Mouse (Mus musculus): Measurements from ENCODE around the gene Ccdc170. TPM values are rescaled to one million over a fixed set of nuclear protein-coding genes. Genes with fewer than 3 reads are reported as not detected.
"Not testable (repeated sequence)": the region's sequence is repeated elsewhere in the genome, so short reads cannot be mapped to it uniquely, and the experiment has no call there.

The Ccdc170 gene
- 1 to 10 TPM in 1 of 2 experiments, under 1 TPM in 1; 0.31 to 1.0 TPM for total RNA-seq (2021)

- peak; percentile 16 to 37 for DNase-seq
- intact Hi-C loops (cut with DNase I): no loop called here
Measured at GRCm38 (mm10) chr10:4482355-4482754, at the start of gene Ccdc170. Gene Ccdc170, plus strand, starts transcription at chr10:4482502.

DNA sequence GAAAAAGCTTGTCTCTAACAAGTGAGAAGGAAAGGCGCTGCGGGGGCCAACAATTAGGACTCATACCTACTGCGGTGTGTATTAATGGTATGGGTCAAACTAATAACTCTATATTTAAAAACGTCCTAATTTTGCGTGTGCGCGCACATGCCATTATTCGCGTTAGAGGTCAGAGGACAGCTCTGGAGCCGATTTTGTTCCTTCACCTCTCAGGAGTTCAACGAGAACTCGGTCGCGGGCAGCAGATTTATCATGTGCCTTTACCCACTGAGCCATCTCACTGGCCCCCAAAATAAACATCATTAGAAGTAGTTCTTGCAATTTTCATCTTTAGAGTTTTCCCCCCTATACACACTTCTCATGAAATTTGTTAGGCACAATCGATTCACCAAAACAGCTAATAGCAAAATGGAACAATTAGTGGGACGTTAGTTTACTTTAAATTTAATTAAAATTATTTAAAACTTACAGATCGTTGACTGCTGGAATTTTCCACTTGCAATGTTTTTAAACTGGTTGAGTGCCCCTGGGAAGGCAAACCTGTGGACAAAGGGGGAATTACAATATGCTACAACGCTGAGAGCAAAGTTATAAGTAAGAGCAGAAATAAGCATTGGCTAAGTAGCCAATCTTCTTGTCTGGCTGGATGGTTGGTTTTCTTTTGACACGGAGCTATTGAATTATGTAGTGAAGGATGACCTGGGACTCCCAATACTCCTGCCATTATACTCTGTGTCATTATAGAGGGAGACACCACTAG, 49.1 kb upstream of the Ccdc170 start:
- intact Hi-C loops (cut with DNase I): loop anchor here (10.0 kb wide), 1 partner anchor 732 kb away; no protein-coding TSS in a partner anchor
- DNase-seq: no peak

DNA sequence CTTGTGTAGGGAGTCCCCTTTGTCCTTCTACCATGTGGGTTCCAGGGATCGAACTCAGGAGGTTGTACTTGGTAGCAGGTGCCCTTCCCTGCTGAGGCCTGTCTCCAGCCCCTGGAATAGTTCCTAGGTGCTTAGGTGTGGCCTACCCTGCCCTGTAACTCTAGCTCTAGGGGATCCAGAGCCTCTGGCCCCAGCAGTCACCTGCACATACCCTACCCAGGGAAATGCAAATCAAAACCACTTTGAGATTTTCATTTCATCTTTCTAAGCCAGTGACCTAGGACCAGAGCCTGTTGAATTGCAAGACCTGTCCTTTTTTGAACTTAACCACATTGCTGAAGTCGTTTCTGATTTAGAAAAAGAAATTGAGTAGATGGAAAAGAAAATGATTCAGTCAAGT, 48.4 kb upstream of the Ccdc170 start:
- intact Hi-C loops (cut with DNase I): loop anchor here (10.0 kb wide), 1 partner anchor 731 kb away; no protein-coding TSS in a partner anchor

GRCm38 (mm10) chr10:4435416-4435815, 46.9 kb upstream of the Ccdc170 start:
- no peak for DNase-seq
- intact Hi-C loops (cut with DNase I): loop anchor here (10.0 kb wide), 1 partner anchor 729 kb away; no protein-coding TSS in a partner anchor

More for the DNA sequence above, 48.4 kb upstream of the Ccdc170 start:
- DNase-seq: not testable (repeated sequence)

GRCm38 (mm10) chr10:4456409-4456808, 25.9 kb upstream of the Ccdc170 start:
- intact Hi-C loops (cut with DNase I): no loop called here
- no peak for DNase-seq

DNA sequence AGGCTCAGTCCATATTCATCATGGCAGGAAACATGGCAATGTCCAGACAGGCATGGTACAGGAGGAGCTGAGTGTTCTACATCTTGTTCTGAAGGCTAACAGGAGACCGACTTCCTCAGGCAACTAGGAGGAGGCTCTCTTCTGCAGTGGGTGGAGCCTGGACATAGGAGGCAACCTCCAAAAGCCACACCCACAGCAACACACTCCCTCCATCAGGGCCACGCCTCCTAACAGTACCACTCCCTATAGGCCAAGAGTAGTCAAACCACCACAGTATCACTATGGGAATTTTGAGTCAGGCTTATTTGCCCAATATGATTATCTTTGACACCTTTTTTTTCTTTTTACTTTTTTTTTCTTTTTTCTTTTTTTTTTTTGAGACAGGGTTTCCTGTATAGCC, 22.1 kb upstream of the Ccdc170 start:
- intact Hi-C loops (cut with DNase I): no loop called here
- no peak for DNase-seq

DNA sequence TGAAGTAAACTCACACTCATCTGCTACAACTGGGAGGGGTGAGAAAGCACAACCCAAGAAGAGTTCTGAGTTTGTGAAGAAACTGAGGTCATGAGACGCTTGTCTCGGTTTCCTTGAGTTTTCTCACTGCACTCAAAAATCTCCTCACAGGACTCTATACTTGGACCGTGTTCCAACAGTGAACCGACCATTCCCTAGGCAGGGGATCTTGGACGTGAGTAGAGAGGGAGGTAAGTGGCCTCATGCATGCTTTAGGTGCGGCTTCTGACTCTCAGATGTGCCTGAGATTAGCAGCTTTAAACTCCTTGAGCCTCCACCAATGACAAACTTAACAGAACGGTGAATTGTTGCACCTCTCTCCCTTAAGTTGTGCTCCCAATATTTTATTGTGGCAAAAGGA, 16.5 kb upstream of the Ccdc170 start:
- DNase-seq: no peak
- intact Hi-C loops (cut with DNase I): no loop called here

- intact Hi-C loops (cut with DNase I): no loop called here
- no peak for DNase-seq
Measured at GRCm38 (mm10) chr10:4469406-4469805, 12.9 kb upstream of the Ccdc170 start.

- peak in 1 of 2 experiments; percentile 5 for DNase-seq
- intact Hi-C loops (cut with DNase I): no loop called here
Measured at GRCm38 (mm10) chr10:4473591-4473993, 8.7 kb upstream of the Ccdc170 start.

GRCm38 (mm10) chr10:4475431-4475830, 6.9 kb upstream of the Ccdc170 start:
- DNase-seq: no peak
- intact Hi-C loops (cut with DNase I): no loop called here

DNA sequence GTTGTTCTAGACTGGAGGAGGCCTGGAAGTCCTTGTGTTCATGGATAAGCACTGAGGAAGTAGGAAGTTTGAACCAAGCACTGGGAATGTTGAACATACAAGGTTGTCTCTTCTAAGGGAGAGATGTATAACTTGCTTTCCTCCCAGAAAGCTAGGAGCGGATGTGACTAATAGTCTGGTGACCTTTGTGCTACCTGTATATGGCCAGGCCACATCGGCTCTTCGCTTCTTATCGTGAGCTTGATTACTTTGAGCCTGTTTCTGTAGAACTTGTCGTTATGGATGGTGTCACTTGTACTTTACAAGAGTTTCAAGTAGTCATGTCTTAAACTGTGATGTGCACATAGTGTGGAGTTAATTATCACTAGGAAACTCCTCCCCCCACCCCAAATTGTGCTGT, 5.7 kb upstream of the Ccdc170 start:
- DNase-seq: no peak
- intact Hi-C loops (cut with DNase I): no loop called here

GRCm38 (mm10) chr10:4480929-4481328, 1.4 kb upstream of the Ccdc170 start:
- intact Hi-C loops (cut with DNase I): no loop called here
- DNase-seq: no peak

GRCm38 (mm10) chr10:4481695-4482094, 607 bp upstream of the Ccdc170 start:
- intact Hi-C loops (cut with DNase I): no loop called here
- DNase-seq: peak; percentile 16 to 30

DNA sequence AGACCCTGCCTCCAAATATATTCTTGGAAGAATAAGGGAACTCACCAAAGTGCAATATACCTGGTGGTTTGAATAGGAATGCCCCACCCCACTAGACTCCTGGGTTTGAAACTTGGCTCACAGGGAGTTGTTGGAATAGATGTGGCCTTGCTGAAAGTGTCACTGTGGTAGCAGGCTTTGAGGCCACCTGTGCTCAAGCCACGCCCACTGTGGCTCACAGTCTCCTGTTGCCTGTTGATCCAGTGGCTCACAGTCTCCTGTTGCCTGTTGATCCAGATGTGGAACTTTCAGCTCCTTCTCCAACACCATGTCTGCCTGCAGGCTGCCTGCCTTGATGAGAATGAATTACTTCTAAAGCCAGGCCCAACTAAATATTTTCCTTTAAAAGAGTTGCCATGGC, 1.5 kb downstream of the Ccdc170 start:
- intact Hi-C loops (cut with DNase I): no loop called here

GRCm38 (mm10) chr10:4484986-4485385, 2.7 kb downstream of the Ccdc170 start:
- no peak for DNase-seq
- intact Hi-C loops (cut with DNase I): no loop called here

More for the DNA sequence above, 1.5 kb downstream of the Ccdc170 start:
- DNase-seq: no peak

DNA sequence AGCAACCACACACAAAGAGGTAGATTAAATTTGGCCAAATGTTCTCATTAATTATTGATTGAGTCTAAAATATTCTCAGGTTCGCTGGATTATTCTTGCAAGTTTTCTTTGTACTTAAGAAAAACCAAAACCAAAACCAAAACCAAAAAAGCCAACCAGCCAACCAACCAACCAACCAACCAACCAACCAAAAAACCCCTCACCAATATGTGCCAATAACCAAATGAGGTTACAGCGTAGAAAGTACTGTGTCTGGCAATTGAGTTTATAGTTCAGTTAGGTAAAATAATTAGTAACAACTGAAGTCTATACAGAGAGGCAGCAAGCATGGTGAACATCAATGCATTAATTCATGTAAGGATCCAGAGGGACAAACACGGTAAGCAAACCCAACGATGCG, 7.6 kb downstream of the Ccdc170 start:
- DNase-seq: no peak
- intact Hi-C loops (cut with DNase I): no loop called here

DNA sequence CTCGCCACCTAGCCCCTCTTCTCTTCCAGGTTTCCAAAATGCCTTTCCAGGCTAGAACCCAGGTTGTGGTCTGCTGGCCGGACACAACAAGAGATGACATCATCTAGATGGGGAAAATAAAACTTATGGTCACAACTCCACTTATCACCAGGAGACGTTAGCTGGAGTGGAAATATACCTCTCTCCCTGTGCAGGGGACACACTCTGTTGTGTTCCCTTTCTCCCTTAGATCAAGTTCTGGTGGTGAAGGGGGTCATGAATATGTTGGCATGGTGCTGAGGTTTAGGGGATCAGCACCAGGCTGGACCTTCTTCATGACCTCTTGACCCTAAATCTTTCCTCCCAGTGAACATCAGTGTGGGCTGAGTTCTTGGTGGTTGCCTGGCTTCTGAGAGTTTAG, 9.0 kb downstream of the Ccdc170 start:
- intact Hi-C loops (cut with DNase I): no loop called here
- DNase-seq: no peak

- intact Hi-C loops (cut with DNase I): no loop called here
- no peak for DNase-seq
Measured at GRCm38 (mm10) chr10:4492045-4492444, 9.7 kb downstream of the Ccdc170 start.

- no peak for DNase-seq
- intact Hi-C loops (cut with DNase I): no loop called here
Measured at GRCm38 (mm10) chr10:4492909-4493308, 10.6 kb downstream of the Ccdc170 start.

GRCm38 (mm10) chr10:4503251-4503650, 20.9 kb downstream of the Ccdc170 start:
- intact Hi-C loops (cut with DNase I): no loop called here
- no peak for DNase-seq

- intact Hi-C loops (cut with DNase I): no loop called here
- DNase-seq: no peak
Measured at GRCm38 (mm10) chr10:4512725-4513124, 30.4 kb downstream of the Ccdc170 start.

DNA sequence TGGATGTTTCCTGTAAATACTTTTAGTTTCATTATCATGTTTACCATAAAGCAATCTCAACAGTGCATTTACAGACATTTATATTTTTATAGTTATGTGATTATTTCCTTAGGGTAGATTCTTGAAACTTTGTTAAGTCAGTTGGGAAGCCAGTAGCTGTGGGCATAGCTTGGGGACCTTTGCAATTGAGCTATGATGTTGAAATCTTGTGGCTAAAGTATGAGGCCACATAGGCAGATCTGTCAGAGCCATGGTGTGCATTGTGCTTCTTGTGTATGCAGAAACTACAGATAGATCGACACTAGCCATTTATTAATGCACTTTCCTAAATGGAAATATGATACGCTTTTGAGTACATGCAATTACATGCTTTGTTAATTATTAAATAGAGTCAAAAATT, 35.3 kb downstream of the Ccdc170 start:
- intact Hi-C loops (cut with DNase I): no loop called here

More for the DNA sequence above, 35.3 kb downstream of the Ccdc170 start:
- no peak for DNase-seq
